Mouse (Mus musculus) intestine, embryonic 16.5 days (tissue): ENCODE data around the gene Parp6. TPM values are rescaled to one million over a fixed set of nuclear protein-coding genes. Genes with fewer than 3 reads are reported as not detected.

Experiments
- ATAC-seq: fragments of 200-750 bp; cut with Nextera tagmentation; 2 replicates; pipeline ENCODE4 v1.8.0; 2017; ENCODE audit warnings: moderate TSS enrichment, moderate library complexity
- H3K27ac ChIP-seq: fragments of 300-500 bp; sonication (generic); 2 replicates; pipeline ENCODE4 v1.5.1; 2014; ENCODE audit warnings: mild to moderate bottlenecking, low read length
- H3K27me3 ChIP-seq: fragments of 300-500 bp; sonication (generic); replicated peaks from 2 replicates; pipeline ENCODE4 v1.6.1; 2014; ENCODE audit warnings: low read length, control low read depth, mixed read lengths; ENCODE audit not compliant: control insufficient read depth, insufficient read depth
- H3K36me3 ChIP-seq: fragments of 300-500 bp; sonication (generic); 2 replicates; pipeline ENCODE4 v1.6.1; 2014; ENCODE audit warnings: low read length, control low read depth; ENCODE audit not compliant: control insufficient read depth, insufficient read depth
- H3K4me1 ChIP-seq: fragments of 300-500 bp; sonication (generic); 2 replicates; pipeline ENCODE4 v1.6.1; 2014; ENCODE audit warnings: low read length, control low read depth, mixed read lengths; ENCODE audit not compliant: control insufficient read depth, insufficient read depth
- H3K4me2 ChIP-seq: fragments of 300-500 bp; sonication (generic); 2 replicates; pipeline ENCODE4 v1.6.1; 2014; ENCODE audit warnings: low read depth, low read length, control low read depth
- H3K4me3 ChIP-seq: fragments of 300-500 bp; sonication (generic); 2 replicates; pipeline ENCODE4 v1.5.1; 2014; ENCODE audit warnings: mild to moderate bottlenecking, low read length
- H3K9ac ChIP-seq: fragments of 300-500 bp; sonication (generic); 2 replicates; pipeline ENCODE4 v1.6.1; 2014; ENCODE audit warnings: low read depth, low read length
- H3K9me3 ChIP-seq: fragments of 300-500 bp; sonication (generic); 2 replicates; pipeline ENCODE4 v1.6.1; 2016; ENCODE audit warnings: low read length, control low read depth; ENCODE audit not compliant: control insufficient read depth
- WGBS: fragments of 180-500 bp; shearing (Covaris S2); extraction: QIAGEN DNeasy Blood & Tissue Kit; methylation state at CpG from one replicate; pipeline ENCODE4 v1.1.7; 2014; 5-methylcytosine and 5-hydroxymethylcytosine counted together
- polyA plus RNA-seq: library from polyadenylated mRNA; unstranded; fragments of >200 nt; fragmentation: Nextera tagmentation; extraction: Ambion mirVana; gene quantifications from 2 replicates; pipeline ENCODE4 v1.2.1, GENCODE M21; 2015

The Parp6 gene
- polyA plus RNA-seq, 1 experiment from 2014 or later = 20.2 TPM

- no peak overlapping the region for H3K4me2 ChIP-seq
- no peak overlapping the region for H3K4me3 ChIP-seq
- 76% methylated on average over 10 of the region's 10 CpGs for WGBS
- no peak overlapping the region for H3K9ac ChIP-seq
- no peak overlapping the region for H3K27ac ChIP-seq
- no peaks in the 10 kb centered on the region for H3K27me3 ChIP-seq
- H3K36me3 ChIP-seq = no peaks in the 10 kb centered on the region
- no peaks in the 10 kb centered on the region for H3K9me3 ChIP-seq
- no peak for ATAC-seq
- H3K4me1 ChIP-seq = 0 out of 2 replicates have a peak, but pooled peaks cover 4% of the 10 kb centered on the region
Observed at GRCm38 (mm10) chr9:59589703-59590439, 27.2 kb upstream of the Parp6 start.

GRCm38 (mm10) chr9:59601661-59602060 is 15.4 kb upstream of the Parp6 start:
- peaks cover 10% of the 10 kb centered on the region; the same call in 1 of the 2 replicates for H3K27me3 ChIP-seq
- no peak overlapping the region for H3K4me3 ChIP-seq
- H3K4me1 ChIP-seq = no peaks in the 10 kb centered on the region
- no peaks in the 10 kb centered on the region for H3K9me3 ChIP-seq
- no peak overlapping the region for H3K9ac ChIP-seq
- no peak for ATAC-seq
- no peaks in the 10 kb centered on the region for H3K36me3 ChIP-seq
- H3K27ac ChIP-seq = no peak overlapping the region
- H3K4me2 ChIP-seq = no peak overlapping the region
- whole genome bisulfite sequencing = 72% methylated on average over 8 of the region's 8 CpGs

- no peaks in the 10 kb centered on the region for H3K9me3 ChIP-seq
- no peaks in the 10 kb centered on the region for H3K4me1 ChIP-seq
- WGBS = 68% methylated on average over 6 of the region's 6 CpGs
- no peaks in the 10 kb centered on the region for H3K36me3 ChIP-seq
- no peak for ATAC-seq
- no peak overlapping the region for H3K27ac ChIP-seq
- H3K9ac ChIP-seq = no peak overlapping the region
- H3K27me3 ChIP-seq = peaks cover 10% of the 10 kb centered on the region; the same call in 1 of the 2 replicates
- no peak overlapping the region for H3K4me3 ChIP-seq
- no peak overlapping the region for H3K4me2 ChIP-seq
Observed at GRCm38 (mm10) chr9:59605967-59606366, 11.1 kb upstream of the Parp6 start.

GRCm38 (mm10) chr9:59610950-59611349 is 6.1 kb upstream of the Parp6 start:
- no peaks in the 10 kb centered on the region for H3K9me3 ChIP-seq
- no peak overlapping the region for H3K4me2 ChIP-seq
- no peak overlapping the region for H3K27ac ChIP-seq
- no peaks in the 10 kb centered on the region for H3K4me1 ChIP-seq
- no peaks in the 10 kb centered on the region for H3K36me3 ChIP-seq
- H3K27me3 ChIP-seq = no peaks in the 10 kb centered on the region
- no peak overlapping the region for H3K4me3 ChIP-seq
- ATAC-seq = no peak
- H3K9ac ChIP-seq = no peak overlapping the region
- 78% methylated on average over 2 of the region's 2 CpGs for WGBS

- no peak overlapping the region for H3K27ac ChIP-seq
- 80% methylated on average over 2 of the region's 2 CpGs for WGBS
- H3K9ac ChIP-seq = no peak overlapping the region
- no peaks in the 10 kb centered on the region for H3K9me3 ChIP-seq
- no peak overlapping the region for H3K4me3 ChIP-seq
- no peak overlapping the region for H3K4me2 ChIP-seq
- ATAC-seq = no peak
- 0 out of 2 replicates have a peak, but pooled peaks cover 3% of the 10 kb centered on the region for H3K4me1 ChIP-seq
- no peaks in the 10 kb centered on the region for H3K36me3 ChIP-seq
- no peaks in the 10 kb centered on the region for H3K27me3 ChIP-seq
Observed at GRCm38 (mm10) chr9:59615797-59616196, 1.3 kb upstream of the Parp6 start.

GRCm38 (mm10) chr9:59617307-59617973 is 356 bp downstream of the Parp6 start:
- Histone ChIP-seq H3K4me3 (peak overlapping the region; percentile 97), H3K9ac (peak overlapping the region; percentile 96), H3K4me2 (peak overlapping the region; percentile 67), H3K4me1 (0 out of 2 replicates have a peak, but pooled peaks cover 3% of the 10 kb centered on the region), H3K36me3 (no peaks in the 10 kb centered on the region), H3K9me3 (no peaks in the 10 kb centered on the region), H3K27ac (peak overlapping the region; percentile 92), H3K27me3 (no peaks in the 10 kb centered on the region)
- 1% methylated on average over 56 of the region's 58 CpGs for WGBS
- no peak for ATAC-seq

- Histone ChIP-seq H3K9me3 (no peaks in the 10 kb centered on the region), H3K4me3 (no peak overlapping the region), H3K27me3 (no peaks in the 10 kb centered on the region), H3K4me1 (peaks cover 4% of the 10 kb centered on the region; the same call in 1 of the 2 replicates), H3K9ac (no peak overlapping the region), H3K27ac (no peak overlapping the region), H3K4me2 (no peak overlapping the region), H3K36me3 (peaks cover 5% of the 10 kb centered on the region; the same call in 1 of the 2 replicates)
- ATAC-seq = no peak
- WGBS = 86% methylated on average over 1 of the region's 1 CpGs
Observed at GRCm38 (mm10) chr9:59638372-59638771, 21.3 kb downstream of the Parp6 start.

- H3K36me3 ChIP-seq = peaks cover 5% of the 10 kb centered on the region; the same call in 1 of the 2 replicates
- H3K9me3 ChIP-seq = no peaks in the 10 kb centered on the region
- H3K4me2 ChIP-seq = no peak overlapping the region
- H3K4me1 ChIP-seq = peaks cover 4% of the 10 kb centered on the region; the same call in 1 of the 2 replicates
- ATAC-seq = no peak
- H3K9ac ChIP-seq = no peak overlapping the region
- no peak overlapping the region for H3K27ac ChIP-seq
- no peak overlapping the region for H3K4me3 ChIP-seq
- no peaks in the 10 kb centered on the region for H3K27me3 ChIP-seq
- WGBS = 94% methylated on average over 4 of the region's 4 CpGs
Observed at GRCm38 (mm10) chr9:59639936-59640335, 22.9 kb downstream of the Parp6 start.

- Histone ChIP-seq H3K9me3 (no peaks in the 10 kb centered on the region), H3K4me3 (no peak overlapping the region), H3K4me1 (peaks cover 4% of the 10 kb centered on the region; the same call in 1 of the 2 replicates), H3K9ac (no peak overlapping the region), H3K4me2 (no peak overlapping the region), H3K36me3 (peaks cover 3% of the 10 kb centered on the region; the same call in 1 of the 2 replicates), H3K27me3 (no peaks in the 10 kb centered on the region), H3K27ac (peak overlapping the region; percentile 33; the same call in 1 of the 2 replicates)
- WGBS = 71% methylated on average over 2 of the region's 2 CpGs
- no peak for ATAC-seq
Observed at GRCm38 (mm10) chr9:59641320-59641719, 24.2 kb downstream of the Parp6 start.
